Mouse (Mus musculus): Measurements from ENCODE around the gene Pom121l2.

Gene Pom121l2

GRCm38 (mm10) chr13:22019934-22020835, 39.2 kb downstream of the Pom121l2 start:
- DNase-seq (ENCODE audit: low spot score in 2 of 2): peak in 1 of 2 experiments; percentile 32

- DNase-seq (ENCODE audit: low spot score in 2 of 2): peak; percentile 52 to 63
Observed at GRCm38 (mm10) chr13:22020901-22021339, 39.9 kb downstream of the Pom121l2 start.

GRCm38 (mm10) chr13:22021581-22021980, 40.6 kb downstream of the Pom121l2 start:
- DNase-seq (ENCODE audit: low spot score in 2 of 2): no peak

- DNase-seq (ENCODE audit: low spot score in 2 of 2): peak; percentile 62 to 74
Observed at GRCm38 (mm10) chr13:22022241-22022640, 41.2 kb downstream of the Pom121l2 start.

GRCm38 (mm10) chr13:22026058-22027031, 45.4 kb downstream of the Pom121l2 start:
- peak; percentile 79 to 83 for DNase-seq (ENCODE audit: low spot score in 2 of 2)

GRCm38 (mm10) chr13:22028673-22029460, 47.9 kb downstream of the Pom121l2 start:
- DNase-seq (ENCODE audit: low spot score in 2 of 2): peak; percentile 90 to 95

- no peak for DNase-seq (ENCODE audit: low spot score in 2 of 2)
Observed at GRCm38 (mm10) chr13:22029928-22030327, 48.9 kb downstream of the Pom121l2 start.

- no peak for DNase-seq (ENCODE audit: low spot score in 2 of 2)
Observed at GRCm38 (mm10) chr13:22030493-22030892, 49.5 kb downstream of the Pom121l2 start.

GRCm38 (mm10) chr13:22033741-22034442, 52.9 kb downstream of the Pom121l2 start:
- DNase-seq (ENCODE audit: low spot score in 2 of 2): no peak

- DNase-seq (ENCODE audit: low spot score in 2 of 2): no peak
Observed at GRCm38 (mm10) chr13:22034443-22035266, 53.7 kb downstream of the Pom121l2 start.

GRCm38 (mm10) chr13:22035267-22036148, 54.5 kb downstream of the Pom121l2 start, which contains the start of the genes Hist1h2ah and Hist1h2bk:
TSS of gene Hist1h2ah (minus strand) at chr13:22035568.
TSS of gene Hist1h2bk (plus strand) at chr13:22035870.
- DNase-seq (ENCODE audit: low spot score in 2 of 2): peak; percentile 75 to 81

- no peak for DNase-seq (ENCODE audit: low spot score in 2 of 2)
Observed at GRCm38 (mm10) chr13:22036149-22036956, 55.4 kb downstream of the Pom121l2 start.

- DNase-seq (ENCODE audit: low spot score in 2 of 2): no peak
Observed at GRCm38 (mm10) chr13:22036986-22037385, 56.0 kb downstream of the Pom121l2 start.

- no peak for DNase-seq (ENCODE audit: low spot score in 2 of 2)
Observed at GRCm38 (mm10) chr13:22037415-22037814, 56.4 kb downstream of the Pom121l2 start.
